Mouse (Mus musculus) monocyte, adult 5-6 weeks (primary cell): ENCODE results near the gene Rnft2. TPM values are rescaled to one million over a fixed set of nuclear protein-coding genes. Genes with fewer than 3 reads are reported as not detected.

ENCODE experiments used
- ATAC-seq: fragments of 153-309, 156-312 bp; replicated peaks from 2 replicates; pipeline ENCODE4 v1.8.0; 2017; ENCODE audit warnings: mild to moderate bottlenecking; ENCODE audit not compliant: low TSS enrichment, insufficient number of reproducible peaks, severe bottlenecking, poor library complexity, low FRiP score
- total RNA-seq: library from RNA; stranded (forward); fragments of 200-1000, 200-491, 200-594 nt; gene quantifications from 3 replicates; pipeline ENCODE4 v1.2.3, GENCODE M21; 2017

Gene Rnft2
- total RNA-seq, 1 experiment from 2014 or later = not detected

- ATAC-seq = no peak
Observed at GRCm38 (mm10) chr5:118147264-118147663, 97.7 kb downstream of the Rnft2 start.

- ATAC-seq = no peak
Observed at GRCm38 (mm10) chr5:118145999-118146679, 98.8 kb downstream of the Rnft2 start.

GRCm38 (mm10) chr5:118145458-118145857 lies 99.5 kb downstream of the Rnft2 start:
- ATAC-seq = no peak

GRCm38 (mm10) chr5:118144770-118145169 lies 100.1 kb downstream of the Rnft2 start:
- ATAC-seq = no peak

GRCm38 (mm10) chr5:118144327-118144726 lies 100.6 kb downstream of the Rnft2 start:
- no peak for ATAC-seq

GRCm38 (mm10) chr5:118143211-118144026 lies 101.5 kb downstream of the Rnft2 start:
- no peak for ATAC-seq

- ATAC-seq = no peak
Observed at GRCm38 (mm10) chr5:118142471-118142870, 102.4 kb downstream of the Rnft2 start.

Other genes with a start within 250 kb of the Rnft2 start
- gene Tesc, start 217.4 kb downstream of the Rnft2 start, total RNA-seq = 1.9 to 6.9 TPM (median 2.7 TPM) in 3 replicates
- 10.3 to 18.2 TPM (median 12.6 TPM) in 3 replicates for gene Fbxw8, start 89.7 kb downstream of the Rnft2 start, total RNA-seq
- not detected in 3 replicates for gene Hrk, start 80.5 kb downstream of the Rnft2 start, total RNA-seq
- gene 2410131K14Rik, start 111 bp upstream of the Rnft2 start, total RNA-seq = 4.5 to 6.2 TPM (median 4.9 TPM) in 3 replicates